Mouse (Mus musculus) forebrain, embryonic 15.5 days (tissue): Measurements from ENCODE around the gene Snx21. TPM values are rescaled to one million over a fixed set of nuclear protein-coding genes. Genes with fewer than 3 reads are reported as not detected.

ENCODE experiments used
- ATAC-seq: fragments of 200-750 bp; cut with Nextera tagmentation; replicated peaks from 2 replicates; pipeline ENCODE4 v1.8.0; 2017; ENCODE audit warnings: mild to moderate bottlenecking, moderate TSS enrichment, moderate library complexity
- H3K27ac ChIP-seq: fragments of 300-500 bp; sonication (generic); replicated peaks from 2 replicates; pipeline ENCODE4 v1.5.1; 2015; ENCODE audit warnings: mild to moderate bottlenecking, inconsistent platforms
- H3K27me3 ChIP-seq: fragments of 300-500 bp; sonication (generic); 2 replicates; pipeline ENCODE4 v1.6.1; 2015; ENCODE audit warnings: inconsistent platforms
- H3K36me3 ChIP-seq: fragments of 300-500 bp; sonication (generic); 2 replicates; pipeline ENCODE4 v1.6.1; 2015; ENCODE audit warnings: mild to moderate bottlenecking, inconsistent platforms
- H3K4me1 ChIP-seq: fragments of 300-500 bp; sonication (generic); 2 replicates; pipeline ENCODE4 v1.6.1; 2015; ENCODE audit warnings: inconsistent platforms
- H3K4me2 ChIP-seq: fragments of 300-500 bp; sonication (generic); replicated peaks from 2 replicates; pipeline ENCODE4 v1.6.1; 2015; ENCODE audit warnings: mild to moderate bottlenecking, inconsistent platforms
- H3K4me3 ChIP-seq: fragments of 300-500 bp; sonication (generic); 2 replicates; pipeline ENCODE4 v1.5.1; 2015; ENCODE audit warnings: mild to moderate bottlenecking, inconsistent platforms
- H3K9ac ChIP-seq: fragments of 300-500 bp; sonication (generic); replicated peaks from 2 replicates; pipeline ENCODE4 v1.6.1; 2015; ENCODE audit warnings: mild to moderate bottlenecking, inconsistent platforms
- H3K9me3 ChIP-seq: fragments of 300-500 bp; sonication (generic); 2 replicates; pipeline ENCODE4 v1.6.1; 2016; ENCODE audit warnings: inconsistent platforms
- WGBS: fragments of 180-500 bp; shearing (Covaris S2); methylation state at CpG from one replicate; pipeline ENCODE4 v1.1.7; 2015; ENCODE audit warnings: mixed read lengths; 5-methylcytosine and 5-hydroxymethylcytosine counted together
- polyA plus RNA-seq: library from polyadenylated mRNA; unstranded; fragments of >200 nt; fragmentation: Nextera tagmentation; extraction: Ambion mirVana; gene quantifications from 2 replicates; pipeline ENCODE4 v1.2.1, GENCODE M21; 2015

Snx21 gene
- polyA plus RNA-seq, 1 experiment from 2014 or later, result 29.8 TPM

GRCm38 (mm10) chr2:164757841-164758240 is 27.8 kb upstream of the Snx21 start:
- Histone ChIP-seq H3K4me1 (no peaks in the 10 kb centered on the region), H3K9ac (no peak overlapping the region), H3K36me3 (peaks cover 93% of the 10 kb centered on the region), H3K27ac (no peak overlapping the region), H3K4me2 (no peak overlapping the region), H3K4me3 (no peak overlapping the region), H3K9me3 (no peaks in the 10 kb centered on the region), H3K27me3 (no peaks in the 10 kb centered on the region)
- 93% methylated on average over 11 of the region's 11 CpGs for WGBS
- ATAC-seq, result no peak

- no peak overlapping the region for H3K27ac ChIP-seq
- no peaks in the 10 kb centered on the region for H3K9me3 ChIP-seq
- H3K4me2 ChIP-seq, result no peak overlapping the region
- no peak overlapping the region for H3K9ac ChIP-seq
- WGBS, result 81% methylated on average over 1 of the region's 1 CpGs
- H3K4me1 ChIP-seq, result no peaks in the 10 kb centered on the region
- no peak for ATAC-seq
- peaks cover 96% of the 10 kb centered on the region for H3K36me3 ChIP-seq
- no peak overlapping the region for H3K4me3 ChIP-seq
- H3K27me3 ChIP-seq, result no peaks in the 10 kb centered on the region
Measured at GRCm38 (mm10) chr2:164758692-164759091, 26.9 kb upstream of the Snx21 start.

- Histone ChIP-seq H3K36me3 (peaks cover 89% of the 10 kb centered on the region), H3K4me2 (no peak overlapping the region), H3K4me1 (no peaks in the 10 kb centered on the region), H3K4me3 (no peak overlapping the region), H3K27ac (no peak overlapping the region), H3K9ac (no peak overlapping the region), H3K27me3 (no peaks in the 10 kb centered on the region), H3K9me3 (no peaks in the 10 kb centered on the region)
- WGBS, result 87% methylated on average over 4 of the region's 4 CpGs
- ATAC-seq, result no peak
Measured at GRCm38 (mm10) chr2:164760059-164760833, 25.4 kb upstream of the Snx21 start.

- no peak overlapping the region for H3K9ac ChIP-seq
Measured at GRCm38 (mm10) chr2:164761502-164761901, 24.1 kb upstream of the Snx21 start.

GRCm38 (mm10) chr2:164761971-164762370 is 23.7 kb upstream of the Snx21 start:
- Histone ChIP-seq H3K9ac (no peak overlapping the region), H3K9me3 (no peaks in the 10 kb centered on the region), H3K36me3 (peaks cover 89% of the 10 kb centered on the region)

More at GRCm38 (mm10) chr2:164761502-164761901, 24.1 kb upstream of the Snx21 start:
- no peak overlapping the region for H3K27ac ChIP-seq
- no peak overlapping the region for H3K4me2 ChIP-seq
- H3K4me1 ChIP-seq, result no peaks in the 10 kb centered on the region
- no peaks in the 10 kb centered on the region for H3K9me3 ChIP-seq
- H3K27me3 ChIP-seq, result no peaks in the 10 kb centered on the region
- H3K36me3 ChIP-seq, result peaks cover 89% of the 10 kb centered on the region
- 92% methylated on average over 2 of the region's 2 CpGs for WGBS
- no peak for ATAC-seq
- no peak overlapping the region for H3K4me3 ChIP-seq

GRCm38 (mm10) chr2:164762593-164762992 is 23.0 kb upstream of the Snx21 start:
- Histone ChIP-seq H3K9ac (no peak overlapping the region), H3K4me3 (no peak overlapping the region), H3K27ac (no peak overlapping the region), H3K9me3 (no peaks in the 10 kb centered on the region), H3K4me2 (no peak overlapping the region), H3K4me1 (no peaks in the 10 kb centered on the region), H3K36me3 (peaks cover 89% of the 10 kb centered on the region), H3K27me3 (no peaks in the 10 kb centered on the region)
- ATAC-seq, result no peak
- 89% methylated on average over 7 of the region's 7 CpGs for WGBS

More at GRCm38 (mm10) chr2:164761971-164762370, 23.7 kb upstream of the Snx21 start:
- no peak overlapping the region for H3K4me3 ChIP-seq
- no peaks in the 10 kb centered on the region for H3K27me3 ChIP-seq
- no peak overlapping the region for H3K27ac ChIP-seq
- 95% methylated on average over 4 of the region's 4 CpGs for WGBS
- no peak overlapping the region for H3K4me2 ChIP-seq
- no peak for ATAC-seq
- no peaks in the 10 kb centered on the region for H3K4me1 ChIP-seq

GRCm38 (mm10) chr2:164765841-164766240 is 19.8 kb upstream of the Snx21 start:
- WGBS, result 82% methylated on average over 3 of the region's 3 CpGs
- no peaks in the 10 kb centered on the region for H3K9me3 ChIP-seq
- ATAC-seq, result no peak
- no peak overlapping the region for H3K9ac ChIP-seq
- H3K4me2 ChIP-seq, result no peak overlapping the region
- H3K27ac ChIP-seq, result no peak overlapping the region
- peaks cover 10% of the 10 kb centered on the region for H3K4me1 ChIP-seq
- peaks cover 67% of the 10 kb centered on the region for H3K36me3 ChIP-seq
- H3K4me3 ChIP-seq, result no peak overlapping the region
- no peaks in the 10 kb centered on the region for H3K27me3 ChIP-seq

GRCm38 (mm10) chr2:164767812-164768540 is 17.6 kb upstream of the Snx21 start:
- peaks cover 45% of the 10 kb centered on the region for H3K36me3 ChIP-seq

GRCm38 (mm10) chr2:164769258-164770037 is 16.2 kb upstream of the Snx21 start, which contains the start of gene Ube2c:
Gene Ube2c, plus strand, starts transcription at chr2:164769898.
- Histone ChIP-seq H3K27ac (peak within 1 kb of the TSS; percentile 24; the same call in 1 of the 2 replicates), H3K27me3 (no peaks in the 10 kb centered on the region), H3K9me3 (no peaks in the 10 kb centered on the region), H3K36me3 (peaks cover 38% of the 10 kb centered on the region), H3K4me2 (peak within 1 kb of the TSS; percentile 96), H3K9ac (peak within 1 kb of the TSS; percentile 53), H3K4me1 (peaks cover 25% of the 10 kb centered on the region), H3K4me3 (peak within 1 kb of the TSS; percentile 73)
- ATAC-seq, result peak; percentile 100
- 3% methylated on average over 53 of the region's 53 CpGs for WGBS

More at GRCm38 (mm10) chr2:164767812-164768540, 17.6 kb upstream of the Snx21 start:
- no peak overlapping the region for H3K4me3 ChIP-seq
- H3K27ac ChIP-seq, result no peak overlapping the region
- no peak for ATAC-seq
- H3K9me3 ChIP-seq, result no peaks in the 10 kb centered on the region
- H3K4me2 ChIP-seq, result no peak overlapping the region
- H3K9ac ChIP-seq, result no peak overlapping the region
- WGBS, result 91% methylated on average over 15 of the region's 15 CpGs
- H3K4me1 ChIP-seq, result peaks cover 25% of the 10 kb centered on the region
- no peaks in the 10 kb centered on the region for H3K27me3 ChIP-seq

- H3K9me3 ChIP-seq, result no peaks in the 10 kb centered on the region
- peaks cover 25% of the 10 kb centered on the region for H3K4me1 ChIP-seq
- H3K4me3 ChIP-seq, result peak overlapping the region; percentile 73
- WGBS, result 4% methylated on average over 15 of the region's 15 CpGs
- ATAC-seq, result no peak
- H3K4me2 ChIP-seq, result peak overlapping the region; percentile 96
- no peak overlapping the region for H3K27ac ChIP-seq
- H3K27me3 ChIP-seq, result no peaks in the 10 kb centered on the region
- H3K9ac ChIP-seq, result peak overlapping the region; percentile 53
- peaks cover 30% of the 10 kb centered on the region for H3K36me3 ChIP-seq
Measured at GRCm38 (mm10) chr2:164770279-164770678, 15.3 kb upstream of the Snx21 start.

- Histone ChIP-seq H3K27ac (no peak overlapping the region), H3K4me1 (peaks cover 25% of the 10 kb centered on the region), H3K4me2 (peak overlapping the region; percentile 96), H3K9ac (0 out of 2 replicates have a peak overlapping the region, but pooled peaks have one; percentile 53), H3K9me3 (no peaks in the 10 kb centered on the region), H3K27me3 (no peaks in the 10 kb centered on the region), H3K36me3 (peaks cover 22% of the 10 kb centered on the region), H3K4me3 (peak overlapping the region; percentile 73)
- no peak for ATAC-seq
- WGBS, result 79% methylated on average over 8 of the region's 8 CpGs
Measured at GRCm38 (mm10) chr2:164771123-164771522, 14.5 kb upstream of the Snx21 start.
